Mouse (Mus musculus) cerebellum, postnatal 14 days (tissue): ENCODE measurements at regions not wholly inside any gene's neighbourhood (a gene's known extent, or its start where the extent isn't known, plus 50 kb on each side); places are given as distances from the start of the nearest gene placed in this dataset.
"Not testable (repeated sequence)": the region's sequence is repeated elsewhere in the genome, so short reads cannot be mapped to it uniquely, and the experiment has no call there.

ENCODE experiments used
- DNase-seq, 2 experiments: peaks; one replicate each; pipeline ENCODE4 v3.0.0; 2021; ENCODE audit warnings: mixed read lengths in 2 of 2

DNA sequence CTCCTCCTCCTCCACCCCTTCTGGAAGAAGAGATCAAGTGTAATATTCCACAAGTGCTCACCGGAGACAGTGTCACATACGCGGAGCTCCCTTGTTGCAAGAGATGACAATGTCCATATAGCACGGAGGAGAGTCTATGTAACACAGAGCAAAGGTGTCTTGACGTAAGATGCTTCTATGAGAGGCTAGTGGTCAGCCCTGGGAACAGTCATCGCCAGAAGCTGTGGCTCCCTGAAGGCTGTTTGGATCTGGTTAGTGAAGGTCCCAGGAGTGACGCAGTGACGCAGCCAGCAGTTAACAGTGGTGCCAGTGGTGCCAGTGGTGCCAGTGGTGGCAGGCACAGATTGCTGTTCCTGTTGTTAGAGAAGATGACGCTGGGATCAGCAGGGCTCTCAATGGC lies 66.9 kb downstream of the Twistnb start:
- DNase-seq, result no peak

GRCm38 (mm10) chr12:33497319-33497892 lies 68.0 kb downstream of the Twistnb start:
- peak; percentile 4 to 6 for DNase-seq

DNA sequence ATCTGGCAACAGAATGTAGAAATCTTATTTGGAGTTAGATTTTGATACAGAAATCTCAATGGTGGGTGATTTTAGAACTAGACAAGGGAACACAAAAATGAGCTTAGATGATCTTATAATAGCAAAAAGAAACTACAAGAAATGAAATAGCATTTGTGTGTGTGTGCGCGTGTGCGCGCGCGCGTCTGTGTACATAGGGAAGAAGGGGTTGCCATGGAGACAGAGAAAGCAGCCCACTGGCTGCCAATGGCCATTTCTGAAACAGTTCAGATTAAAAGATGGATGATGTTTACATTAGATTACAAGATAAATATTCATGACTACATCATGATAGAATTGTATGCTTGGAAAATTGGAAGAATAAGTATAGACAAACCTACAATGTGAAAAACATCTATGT lies 112.1 kb downstream of the Twistnb start:
- no peak for DNase-seq

DNA sequence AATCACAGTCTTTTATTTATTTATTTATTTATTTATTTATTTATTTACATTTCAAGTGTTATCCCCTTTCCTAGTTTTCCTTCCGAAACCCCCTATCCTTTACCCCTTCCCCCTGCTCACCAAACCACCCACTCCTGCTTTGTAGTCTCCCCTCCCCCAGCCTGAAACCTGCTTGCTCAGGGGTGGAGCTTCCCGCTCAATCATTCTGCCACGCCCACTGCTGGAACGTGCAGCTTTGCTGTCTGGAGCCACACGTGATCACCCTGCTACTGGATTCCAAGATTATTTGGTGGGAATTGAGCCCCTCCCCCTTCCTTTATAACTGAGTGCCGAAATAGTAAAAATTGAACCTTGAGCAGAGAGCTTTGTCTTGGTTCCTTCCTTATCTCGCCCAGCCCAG lies 122.2 kb downstream of the Twistnb start:
- DNase-seq, result not testable (repeated sequence)

- DNase-seq, result no peak
Observed at GRCm38 (mm10) chr12:33552231-33552630, 122.8 kb downstream of the Twistnb start.

GRCm38 (mm10) chr12:33552651-33553050 lies 123.2 kb downstream of the Twistnb start:
- DNase-seq, result no peak

DNA sequence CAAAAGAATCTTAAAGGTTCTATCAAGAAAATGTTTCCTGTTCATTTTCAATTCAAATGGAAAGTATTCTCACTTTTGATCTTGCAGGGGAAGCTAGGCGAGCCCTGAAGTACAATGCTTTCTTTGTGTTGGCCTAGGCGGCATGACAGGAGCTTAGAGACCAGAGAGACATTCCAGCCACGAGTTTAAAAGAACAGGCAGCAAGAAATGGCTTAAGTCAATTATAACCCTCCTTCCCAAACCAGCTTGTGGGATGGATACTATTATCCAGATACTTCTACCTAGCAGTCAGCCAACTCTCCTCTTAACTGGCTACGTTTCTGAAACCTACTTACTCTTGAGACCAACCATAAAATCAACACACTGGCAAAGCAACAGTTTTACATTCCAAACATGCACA lies 124.3 kb downstream of the Twistnb start:
- DNase-seq, result no peak

DNA sequence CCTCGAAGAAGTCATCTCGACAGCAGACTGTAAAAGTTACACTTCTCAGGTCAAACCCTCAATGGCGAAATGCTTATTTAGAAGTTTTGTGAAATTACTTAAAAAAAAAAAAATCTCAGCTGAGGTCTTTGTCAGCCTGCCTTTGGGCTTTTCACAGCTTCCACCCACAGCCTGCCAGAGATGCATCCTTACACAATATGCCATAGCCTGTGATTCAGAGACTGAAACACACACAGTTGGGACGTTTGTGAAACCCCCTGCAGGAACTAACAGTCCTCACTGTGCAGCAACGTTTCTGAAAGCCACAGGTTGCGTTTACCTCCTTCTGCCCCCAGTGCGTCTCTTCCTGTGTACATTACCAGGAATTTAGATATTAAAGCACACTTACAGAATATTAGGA lies 131.7 kb downstream of the Twistnb start:
- DNase-seq, result no peak

- no peak for DNase-seq
Observed at GRCm38 (mm10) chr12:33577877-33578428, 148.5 kb downstream of the Twistnb start.

- no peak for DNase-seq
Observed at GRCm38 (mm10) chr12:33580809-33581208, 151.4 kb downstream of the Twistnb start.

- DNase-seq, result peak in 1 of 2 experiments; percentile 6
Observed at GRCm38 (mm10) chr12:33591031-33591430, 161.6 kb downstream of the Twistnb start.

DNA sequence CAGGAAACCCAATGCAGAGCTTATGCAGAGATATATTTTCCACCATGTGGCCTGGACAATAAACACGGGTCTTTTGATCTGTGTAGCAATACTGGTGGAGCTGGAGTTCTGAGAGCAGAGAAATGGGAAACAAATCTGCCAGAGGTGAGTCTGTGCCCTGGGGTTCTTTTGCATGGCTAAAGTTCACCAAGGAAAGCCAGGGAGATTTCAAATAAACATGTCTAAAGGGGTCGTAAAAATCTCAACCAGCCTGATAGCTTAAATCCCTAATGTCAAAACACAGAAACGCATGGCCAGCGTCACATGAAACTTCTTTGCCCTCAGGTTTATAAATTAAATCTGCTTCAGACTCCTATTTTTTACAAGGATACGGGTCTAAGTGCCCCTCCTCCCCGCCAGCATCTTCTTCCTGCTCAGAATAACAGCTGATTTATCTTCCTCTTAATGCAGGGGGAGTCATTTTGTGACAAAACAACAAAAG lies 163.0 kb downstream of the Twistnb start:
- no peak for DNase-seq

GRCm38 (mm10) chr12:33592938-33593337 lies 163.5 kb downstream of the Twistnb start:
- peak; percentile 32 to 48 for DNase-seq

- DNase-seq, result no peak
Observed at GRCm38 (mm10) chr12:33593685-33594084, 164.2 kb downstream of the Twistnb start.

DNA sequence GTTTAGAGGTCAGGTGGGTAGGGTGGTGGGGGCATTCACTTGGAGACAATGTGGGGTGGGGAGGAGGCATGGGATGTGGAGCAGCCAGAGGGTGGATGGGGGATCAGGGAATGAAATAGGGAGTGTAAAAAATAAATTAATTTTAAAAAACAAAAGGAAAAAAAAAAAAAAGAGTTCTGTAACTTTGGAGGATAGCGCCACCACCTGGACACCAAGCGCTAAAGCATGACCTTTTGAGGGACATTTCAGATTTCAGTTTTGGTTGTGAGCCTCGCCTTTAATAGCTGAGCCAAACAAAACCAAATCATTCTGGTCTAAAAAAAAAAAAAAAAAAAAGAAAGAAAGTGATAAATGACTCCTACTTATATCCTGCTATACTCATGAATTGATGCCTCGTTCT lies 176.0 kb downstream of the Twistnb start:
- no peak for DNase-seq

DNA sequence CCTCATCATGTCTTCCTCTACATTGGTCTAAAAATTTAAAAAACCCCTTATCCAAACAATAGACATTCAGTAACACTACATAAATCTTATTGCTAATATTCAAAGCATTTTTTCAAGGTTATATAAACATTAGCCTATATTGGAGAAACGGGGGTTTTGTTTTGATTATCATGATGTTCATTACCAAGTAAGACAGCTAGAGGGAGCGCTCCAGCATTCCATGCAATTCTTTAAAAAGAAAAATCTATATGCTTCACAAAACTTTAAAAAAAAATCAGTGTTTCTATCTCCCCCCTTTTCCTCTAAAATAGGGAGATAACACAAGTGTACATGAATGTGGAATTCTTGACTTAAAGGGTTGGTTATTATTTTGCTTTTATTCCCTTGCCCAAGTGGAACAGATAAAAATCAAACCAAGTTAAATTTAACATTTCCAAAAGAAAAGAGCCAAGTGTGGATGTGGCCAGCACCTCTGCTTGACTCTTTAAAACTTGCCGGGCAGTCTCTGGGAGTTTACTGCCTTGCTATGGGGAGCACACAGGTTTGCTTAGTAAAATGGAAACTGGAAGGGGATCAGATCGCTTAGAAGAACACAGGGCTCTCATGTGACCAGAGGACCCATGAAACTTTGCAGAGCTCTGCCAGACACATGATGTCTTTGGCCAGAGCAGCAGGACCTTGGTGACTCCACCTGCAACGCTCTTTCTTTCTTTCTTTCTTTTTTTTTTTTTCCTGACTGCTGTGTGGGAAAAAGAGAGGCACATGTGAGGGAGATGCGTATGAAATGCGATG lies 178.6 kb downstream of the Twistnb start:
- no peak for DNase-seq

GRCm38 (mm10) chr12:33612378-33612777 lies 182.9 kb downstream of the Twistnb start:
- DNase-seq, result no peak

DNA sequence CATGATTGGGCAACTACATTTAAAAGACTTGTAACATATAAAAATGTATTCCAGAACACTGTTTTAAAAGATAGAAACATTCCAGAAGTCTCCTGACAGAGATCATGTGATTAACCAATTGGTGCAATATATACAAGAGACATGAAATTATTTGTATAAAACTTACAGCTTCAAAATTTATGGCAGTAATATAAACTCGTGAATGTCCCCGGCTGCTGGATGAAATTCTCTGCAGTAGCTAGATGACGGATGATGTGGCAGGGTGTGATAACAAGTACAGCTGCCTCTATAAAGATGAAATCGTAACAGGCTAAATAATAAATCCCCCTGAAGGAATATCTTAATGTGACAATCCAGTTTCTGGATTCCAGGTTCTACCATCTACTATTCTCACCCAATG lies 191.0 kb downstream of the Twistnb start:
- DNase-seq, result no peak

- no peak for DNase-seq
Observed at GRCm38 (mm10) chr12:33626092-33626882, 196.9 kb downstream of the Twistnb start.

- no peak for DNase-seq
Observed at GRCm38 (mm10) chr12:33652597-33652996, 223.2 kb downstream of the Twistnb start.

GRCm38 (mm10) chr12:33675508-33675907 lies 246.1 kb downstream of the Twistnb start:
- DNase-seq, result no peak

- DNase-seq, result no peak
Observed at GRCm38 (mm10) chr12:33692870-33693269, 235.4 kb upstream of the Ferd3l start.

DNA sequence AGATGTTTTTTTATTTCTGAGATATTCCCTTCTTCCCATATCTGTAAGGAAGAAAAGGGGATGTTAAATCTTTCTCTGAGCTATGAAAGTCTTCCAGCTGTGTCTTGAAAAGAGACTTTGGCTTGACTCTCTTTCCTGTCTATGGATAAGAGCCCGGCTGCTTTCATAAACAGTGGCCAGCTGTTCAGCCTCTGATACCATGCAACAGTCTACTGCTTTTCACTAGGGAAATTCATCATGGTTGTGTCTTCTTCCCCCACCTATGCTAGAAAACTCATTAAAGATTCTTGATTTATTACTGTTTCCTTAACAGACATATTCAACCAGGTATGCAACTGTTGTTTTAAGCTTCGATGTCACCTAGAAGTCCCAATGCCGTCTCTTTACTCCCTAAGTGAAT lies 213.8 kb upstream of the Ferd3l start:
- DNase-seq, result no peak
